Mouse (Mus musculus) stomach, postnatal 0 days (tissue): ENCODE measurements around the gene Eva1b. TPM values are rescaled to one million over a fixed set of nuclear protein-coding genes. Genes with fewer than 3 reads are reported as not detected.

Source experiments
- ATAC-seq: fragments of 200-750 bp; cut with Nextera tagmentation; 2 replicates; pipeline ENCODE4 v1.8.0; 2017; ENCODE audit not compliant: low FRiP score, low TSS enrichment
- DNase-seq: peaks from one replicate; pipeline ENCODE4 v3.0.0-alpha.2; 2016; ENCODE audit warnings: low spot score
- H3K27ac ChIP-seq: fragments of 300-500 bp; sonication (generic); replicated peaks from 2 replicates; pipeline ENCODE4 v1.5.1; 2014; ENCODE audit warnings: mild to moderate bottlenecking, control low read depth
- H3K27me3 ChIP-seq: fragments of 300-500 bp; sonication (generic); 2 replicates; pipeline ENCODE4 v1.6.1; 2014; ENCODE audit warnings: low read length; ENCODE audit not compliant: control insufficient read depth, insufficient read depth
- H3K36me3 ChIP-seq: fragments of 300-500 bp; sonication (generic); 2 replicates; pipeline ENCODE4 v1.6.1; 2014; ENCODE audit warnings: low read length, mixed read lengths; ENCODE audit not compliant: control insufficient read depth, insufficient read depth
- H3K4me1 ChIP-seq: fragments of 300-500 bp; sonication (generic); replicated peaks from 2 replicates; pipeline ENCODE4 v1.6.1; 2014; ENCODE audit warnings: antibody characterized with exemption; ENCODE audit not compliant: control insufficient read depth, insufficient read depth
- H3K4me2 ChIP-seq: fragments of 300-500 bp; sonication (generic); replicated peaks from 2 replicates; pipeline ENCODE4 v1.6.1; 2014; ENCODE audit warnings: low read depth, mild to moderate bottlenecking, control low read depth, moderate library complexity
- H3K4me3 ChIP-seq: fragments of 300-500 bp; sonication (generic); 2 replicates; pipeline ENCODE4 v1.5.1; 2014; ENCODE audit warnings: low read depth, low read length, control low read depth
- H3K9ac ChIP-seq: fragments of 300-500 bp; sonication (generic); 2 replicates; pipeline ENCODE4 v1.6.1; 2014; ENCODE audit warnings: mild to moderate bottlenecking, low read length, control low read depth, mixed read lengths
- H3K9me3 ChIP-seq: fragments of 300-500 bp; sonication (generic); 2 replicates; pipeline ENCODE4 v1.6.1; 2016; ENCODE audit warnings: low read length; ENCODE audit not compliant: control insufficient read depth
- CTCF ChIP-seq: IDR thresholded peaks from 2 replicates; pipeline ENCODE4 v1.5.1; 2016; ENCODE audit warnings: antibody characterized with exemption, low read depth, mild to moderate bottlenecking, moderate library complexity
- EP300 ChIP-seq: optimal IDR thresholded peaks from 2 replicates; pipeline ENCODE3; 2016; ENCODE audit warnings: antibody characterized with exemption
- WGBS: fragments of 180-500 bp; shearing (Covaris S2); extraction: QIAGEN DNeasy Blood & Tissue Kit; methylation state at CpG from one replicate; pipeline ENCODE4 v1.1.7; 2014; 5-methylcytosine and 5-hydroxymethylcytosine counted together
- polyA plus RNA-seq: library from polyadenylated mRNA; unstranded; fragments of >200 nt; fragmentation: Nextera tagmentation; extraction: Ambion mirVana; gene quantifications from 2 replicates; pipeline ENCODE4 v1.2.1, GENCODE M21; 2015

Eva1b gene
- polyA plus RNA-seq, 1 experiment from 2014 or later = 39.7 TPM

GRCm38 (mm10) chr4:126103590-126104068 is 43.9 kb upstream of the Eva1b start, which contains the start of gene Stk40:
Stk40 (plus strand) TSS chr4:126103957.
- Histone ChIP-seq H3K9me3 (no peaks in the 10 kb centered on the region), H3K9ac (peak within 1 kb of the TSS; percentile 95), H3K27me3 (no peaks in the 10 kb centered on the region), H3K4me3 (peak within 1 kb of the TSS; percentile 97), H3K4me1 (peaks cover 9% of the 10 kb centered on the region), H3K36me3 (no peaks in the 10 kb centered on the region), H3K27ac (peak within 1 kb of the TSS; percentile 95), H3K4me2 (peak within 1 kb of the TSS; percentile 90)
- peak; percentile 95 for ATAC-seq
- TF ChIP-seq CTCF (peak; percentile 83), EP300 (peak; percentile 38)
- DNase-seq = peak; percentile 98
- 1% methylated on average over 34 of the region's 34 CpGs for WGBS

GRCm38 (mm10) chr4:126104261-126105075 is 43.1 kb upstream of the Eva1b start:
- peak; percentile 3; the same call in 1 of the 2 replicates for ATAC-seq
- peak overlapping the region; percentile 95 for H3K27ac ChIP-seq
- peak overlapping the region; percentile 97 for H3K4me3 ChIP-seq
- H3K9me3 ChIP-seq = no peaks in the 10 kb centered on the region
- H3K4me1 ChIP-seq = peaks cover 9% of the 10 kb centered on the region
- no peaks in the 10 kb centered on the region for H3K36me3 ChIP-seq
- TF ChIP-seq CTCF (no peak), EP300 (no peak)
- DNase-seq = peak; percentile 68
- H3K9ac ChIP-seq = peak overlapping the region; percentile 95
- 2% methylated on average over 34 of the region's 34 CpGs for WGBS
- H3K4me2 ChIP-seq = peak overlapping the region; percentile 90
- H3K27me3 ChIP-seq = no peaks in the 10 kb centered on the region

DNA sequence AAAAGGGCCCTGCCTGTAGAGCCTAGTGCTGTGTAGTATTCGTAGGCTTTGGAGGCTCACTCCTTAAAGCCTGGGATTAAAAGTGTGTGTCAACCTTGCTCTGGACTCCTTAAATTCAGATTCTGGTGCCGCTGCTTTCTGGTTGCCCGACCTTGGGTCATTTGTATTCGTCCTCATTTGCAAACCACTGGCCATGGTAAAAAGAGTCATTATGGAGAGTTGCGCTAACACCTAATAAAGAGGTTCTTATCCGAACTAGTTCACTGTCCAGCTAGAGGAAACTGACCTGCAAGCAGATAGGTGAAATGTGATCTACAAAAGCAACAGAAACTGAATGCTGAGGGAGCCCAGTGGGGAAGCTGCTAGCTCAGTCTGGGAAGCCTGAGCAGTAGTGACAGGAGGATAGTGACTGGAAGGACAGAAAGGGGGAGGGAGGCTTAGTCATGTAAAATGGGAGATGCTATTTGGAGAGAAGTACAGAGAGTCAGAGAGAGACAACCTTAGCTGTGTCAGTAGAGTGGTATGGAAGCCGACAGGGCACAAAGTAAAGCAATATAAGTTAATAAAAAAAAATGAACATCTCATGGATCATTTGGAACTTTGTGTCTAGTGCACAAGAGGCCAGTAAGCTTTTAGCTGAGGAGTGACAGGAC is 42.3 kb upstream of the Eva1b start:
- Histone ChIP-seq H3K4me2 (peak overlapping the region; percentile 90), H3K4me3 (peak overlapping the region; percentile 97), H3K27me3 (no peaks in the 10 kb centered on the region), H3K4me1 (peaks cover 16% of the 10 kb centered on the region), H3K9ac (peak overlapping the region; percentile 95; the same call in 1 of the 2 replicates), H3K9me3 (no peaks in the 10 kb centered on the region), H3K36me3 (no peaks in the 10 kb centered on the region), H3K27ac (no peak overlapping the region)
- ATAC-seq = no peak
- no peak for DNase-seq
- TF ChIP-seq EP300 (no peak), CTCF (no peak)
- 67% methylated on average over 7 of the region's 7 CpGs for WGBS

DNA sequence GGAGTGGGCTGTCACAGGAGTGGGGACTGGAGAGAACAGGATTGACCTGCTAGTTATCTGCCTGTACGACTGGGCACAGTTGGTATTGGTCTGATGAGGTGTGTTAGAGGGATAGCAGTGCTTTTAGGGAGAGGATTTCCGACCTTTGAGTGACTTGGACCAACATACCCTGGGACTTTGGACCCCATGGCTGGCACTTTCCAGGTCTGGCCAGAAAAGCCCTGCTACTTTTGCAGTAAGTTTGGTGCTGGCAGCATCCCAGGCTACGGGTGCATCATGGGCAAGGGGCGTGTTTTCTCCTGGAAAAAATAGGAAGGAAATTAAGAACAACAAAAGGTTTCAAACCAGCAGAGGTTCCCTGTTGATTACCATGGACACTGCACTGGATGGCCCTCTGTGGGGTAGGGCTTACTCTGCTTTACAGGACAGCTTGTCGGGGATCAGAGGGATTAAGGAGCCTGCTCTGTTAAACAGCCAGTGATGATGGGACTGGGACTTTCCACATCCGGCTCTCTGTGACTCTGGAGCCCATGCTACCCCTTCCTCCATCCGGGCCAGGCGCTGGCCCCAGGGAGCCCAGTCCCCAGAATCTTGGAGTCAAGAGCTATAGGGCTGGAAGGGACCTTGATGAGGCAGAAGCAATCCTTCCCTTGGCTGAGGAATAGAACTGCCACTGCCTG is 39.3 kb upstream of the Eva1b start:
- no peaks in the 10 kb centered on the region for H3K27me3 ChIP-seq
- H3K4me3 ChIP-seq = no peak overlapping the region
- no peak for DNase-seq
- 55% methylated on average over 8 of the region's 8 CpGs for WGBS
- H3K4me2 ChIP-seq = no peak overlapping the region
- TF ChIP-seq EP300 (no peak), CTCF (no peak)
- H3K9ac ChIP-seq = no peak overlapping the region
- no peak for ATAC-seq
- H3K36me3 ChIP-seq = no peaks in the 10 kb centered on the region
- no peaks in the 10 kb centered on the region for H3K9me3 ChIP-seq
- H3K4me1 ChIP-seq = peaks cover 15% of the 10 kb centered on the region; the same call in 1 of the 2 replicates
- H3K27ac ChIP-seq = peak overlapping the region; percentile 40; the same call in 1 of the 2 replicates

DNA sequence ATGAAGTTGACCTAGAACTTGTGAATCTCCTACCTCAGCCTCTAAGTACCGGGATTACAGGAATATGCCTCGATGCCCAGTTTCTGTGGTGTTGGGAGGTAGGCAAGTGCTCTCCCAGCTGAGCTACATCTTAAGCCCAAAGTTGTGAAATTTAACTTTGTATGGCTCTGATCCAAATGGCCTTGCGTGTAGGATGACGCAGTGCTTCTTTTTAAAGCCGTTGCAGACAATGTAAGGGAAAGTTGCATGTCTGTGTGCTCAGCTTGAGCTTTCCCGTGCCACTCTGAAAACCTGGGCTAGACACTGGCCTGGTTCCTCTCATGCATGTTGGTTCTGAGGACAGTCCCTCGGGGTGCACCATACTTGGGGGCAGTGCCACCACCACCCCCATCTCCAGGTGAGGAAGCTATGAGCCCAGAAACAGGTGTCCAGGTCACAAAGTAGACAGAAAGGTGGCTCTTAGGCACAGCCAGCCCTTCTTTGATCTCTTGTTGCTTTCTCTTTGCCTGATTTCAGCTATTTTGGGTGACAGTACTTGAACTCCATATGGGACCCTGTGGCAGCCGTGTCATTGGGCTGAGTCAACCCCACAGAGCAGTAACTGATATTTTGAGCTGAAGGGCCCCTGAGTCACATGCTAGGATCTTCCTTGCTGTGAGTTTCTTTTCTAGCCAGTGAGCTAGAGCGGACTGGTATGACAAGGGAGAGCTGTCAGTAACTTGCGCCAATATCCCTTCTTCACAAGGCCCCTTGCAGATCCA is 37.8 kb upstream of the Eva1b start:
- ATAC-seq = no peak
- H3K36me3 ChIP-seq = no peaks in the 10 kb centered on the region
- WGBS = 51% methylated on average over 10 of the region's 10 CpGs
- H3K9ac ChIP-seq = peak overlapping the region; percentile 31
- no peak overlapping the region for H3K4me3 ChIP-seq
- peak overlapping the region; percentile 90 for H3K27ac ChIP-seq
- H3K27me3 ChIP-seq = no peaks in the 10 kb centered on the region
- H3K9me3 ChIP-seq = no peaks in the 10 kb centered on the region
- peak overlapping the region; percentile 30 for H3K4me2 ChIP-seq
- TF ChIP-seq EP300 = no peak
- no peak for TF ChIP-seq CTCF
- peaks cover 13% of the 10 kb centered on the region; the same call in 1 of the 2 replicates for H3K4me1 ChIP-seq
- no peak for DNase-seq
